Mouse (Mus musculus) intestine, embryonic 14.5 days (tissue): Measurements from ENCODE around the gene Padi6. TPM values are rescaled to one million over a fixed set of nuclear protein-coding genes. Genes with fewer than 3 reads are reported as not detected.

Source experiments
- ATAC-seq: fragments of 200-750 bp; cut with Nextera tagmentation; replicated peaks from 2 replicates; pipeline ENCODE4 v1.8.0; 2017; ENCODE audit warnings: low read depth, moderate number of reproducible peaks, moderate TSS enrichment, moderate library complexity; ENCODE audit not compliant: low FRiP score, low TSS enrichment
- DNase-seq: peaks from one replicate; pipeline ENCODE4 v3.0.0-alpha.2; 2018; ENCODE audit warnings: low spot score
- H3K27ac ChIP-seq: fragments of 300-500 bp; sonication (generic); 2 replicates; pipeline ENCODE4 v1.5.1; 2014; ENCODE audit warnings: low read depth, mild to moderate bottlenecking, control low read depth
- H3K27me3 ChIP-seq: fragments of 300-500 bp; sonication (generic); replicated peaks from 2 replicates; pipeline ENCODE4 v1.6.1; 2014; ENCODE audit warnings: low read length, control low read depth; ENCODE audit not compliant: control insufficient read depth, insufficient read depth
- H3K36me3 ChIP-seq: fragments of 300-500 bp; sonication (generic); 2 replicates; pipeline ENCODE4 v1.6.1; 2014; ENCODE audit warnings: low read length, control low read depth; ENCODE audit not compliant: control insufficient read depth, insufficient read depth
- H3K4me1 ChIP-seq: fragments of 300-500 bp; sonication (generic); replicated peaks from 2 replicates; pipeline ENCODE4 v1.6.1; 2014; ENCODE audit warnings: low read length, control low read depth, mixed read lengths; ENCODE audit not compliant: control insufficient read depth, insufficient read depth
- H3K4me2 ChIP-seq: fragments of 300-500 bp; sonication (generic); 2 replicates; pipeline ENCODE4 v1.6.1; 2014; ENCODE audit warnings: low read length
- H3K4me3 ChIP-seq: fragments of 300-500 bp; sonication (generic); 2 replicates; pipeline ENCODE4 v1.5.1; 2014; ENCODE audit warnings: low read depth, low read length, control low read depth, mixed read lengths
- H3K9ac ChIP-seq: fragments of 300-500 bp; sonication (generic); 2 replicates; pipeline ENCODE4 v1.6.1; 2014; ENCODE audit warnings: mild to moderate bottlenecking, low read length
- H3K9me3 ChIP-seq: fragments of 300-500 bp; sonication (generic); 2 replicates; pipeline ENCODE4 v1.6.1; 2016; ENCODE audit warnings: low read length, control low read depth; ENCODE audit not compliant: control insufficient read depth
- WGBS: fragments of 180-500 bp; shearing (Covaris S2); extraction: QIAGEN DNeasy Blood & Tissue Kit; methylation state at CpG from one replicate; pipeline ENCODE4 v1.1.7; 2014; 5-methylcytosine and 5-hydroxymethylcytosine counted together
- polyA plus RNA-seq: library from polyadenylated mRNA; unstranded; fragments of >200 nt; fragmentation: Nextera tagmentation; extraction: Ambion mirVana; gene quantifications from 2 replicates; pipeline ENCODE4 v1.2.1, GENCODE M21; 2014

Gene Padi6
- polyA plus RNA-seq, 1 experiment from 2014 or later: 0.07 TPM

DNA sequence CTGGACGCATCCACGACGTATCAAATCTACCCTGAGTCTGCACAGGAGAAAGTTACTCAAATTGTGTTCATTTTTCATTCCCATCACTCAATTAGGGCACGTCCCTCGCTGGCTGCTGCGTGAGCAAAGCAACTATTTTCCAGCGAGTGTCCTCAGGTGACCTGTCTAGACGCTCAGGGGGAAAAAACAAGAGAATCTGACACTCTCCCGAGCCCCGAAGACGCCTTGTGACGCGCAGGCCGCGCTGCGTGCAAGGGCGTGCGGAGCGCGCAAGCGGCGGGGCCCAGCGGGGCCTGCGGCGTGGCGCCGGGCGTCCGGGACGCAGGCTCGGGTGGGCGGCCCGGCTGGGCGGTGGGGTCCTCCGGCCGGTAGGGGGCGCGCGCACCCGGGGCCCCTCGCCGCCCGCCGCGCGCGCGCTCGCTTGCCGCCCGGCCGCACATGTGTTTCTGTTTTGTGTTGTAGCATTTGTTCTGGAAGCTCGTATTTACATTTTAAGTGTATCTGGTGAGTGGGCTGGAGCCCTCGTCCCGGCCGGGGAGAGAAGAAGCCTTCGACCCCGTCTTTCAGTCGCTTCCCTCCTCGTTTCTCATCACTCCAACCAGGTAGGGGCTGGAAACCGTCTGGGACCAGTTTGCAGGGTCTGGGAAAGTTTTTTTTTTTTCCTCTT lies 41.3 kb downstream of the Padi6 start:
- H3K9me3 ChIP-seq: no peaks in the 10 kb centered on the region
- H3K27ac ChIP-seq: peak overlapping the region; percentile 98
- peak overlapping the region; percentile 84 for H3K4me3 ChIP-seq
- WGBS: under 1% methylated on average over 61 of the region's 61 CpGs
- peaks cover 19% of the 10 kb centered on the region for H3K27me3 ChIP-seq
- ATAC-seq (peak; percentile 77), DNase-seq (peak; percentile 92)
- H3K4me1 ChIP-seq: peaks cover 35% of the 10 kb centered on the region
- H3K9ac ChIP-seq: peak overlapping the region; percentile 96
- peak overlapping the region; percentile 84 for H3K4me2 ChIP-seq
- H3K36me3 ChIP-seq: peaks cover 9% of the 10 kb centered on the region

DNA sequence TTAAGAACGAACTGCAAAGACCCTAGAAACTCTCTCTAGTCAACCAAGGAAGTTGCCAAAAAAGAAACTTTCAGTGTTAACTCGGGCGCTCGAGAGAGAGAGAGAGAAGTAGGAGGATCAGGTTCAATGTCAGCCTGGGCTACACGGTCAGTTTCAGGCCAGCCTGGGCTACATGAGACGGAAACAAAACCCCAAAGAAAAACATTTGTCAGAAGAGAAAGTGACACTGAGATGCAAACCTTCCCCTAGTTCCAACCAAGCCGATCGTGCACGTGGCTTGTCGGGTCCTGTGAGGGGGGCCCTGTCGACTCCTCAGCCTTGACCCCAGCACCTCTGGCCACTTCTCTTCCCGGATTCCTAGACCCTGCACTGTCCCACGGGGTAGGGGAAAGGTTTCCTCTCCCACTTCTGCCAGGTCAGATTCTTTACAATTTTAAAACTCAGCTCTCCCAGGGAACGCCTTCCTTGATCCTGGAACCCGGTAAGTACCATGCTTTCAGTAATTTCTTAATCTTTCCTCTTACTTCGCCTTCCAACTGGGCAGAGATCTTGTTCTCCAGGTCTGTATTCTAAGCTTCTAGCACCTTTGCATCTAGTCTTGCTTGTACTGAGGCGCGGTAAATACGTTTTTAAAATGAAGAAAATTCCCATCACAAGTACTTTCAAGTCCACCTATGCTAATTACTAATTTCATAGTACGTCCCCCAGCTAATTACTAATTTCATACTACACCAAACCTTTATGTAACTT lies 42.0 kb downstream of the Padi6 start, which contains the start of gene Rcc2:
Rcc2 (plus strand) TSS at position 273 of the 750 bp plus-strand sequence.
- Histone ChIP-seq H3K4me3 (peak within 1 kb of the TSS; percentile 84), H3K27ac (peak within 1 kb of the TSS; percentile 98), H3K4me2 (peak within 1 kb of the TSS; percentile 84), H3K9me3 (no peaks in the 10 kb centered on the region), H3K36me3 (peaks cover 2% of the 10 kb centered on the region), H3K27me3 (peaks cover 19% of the 10 kb centered on the region), H3K9ac (peak within 1 kb of the TSS; percentile 96), H3K4me1 (peaks cover 28% of the 10 kb centered on the region)
- DNase-seq (no peak), ATAC-seq (no peak)
- 13% methylated on average over 20 of the region's 20 CpGs for WGBS

DNA sequence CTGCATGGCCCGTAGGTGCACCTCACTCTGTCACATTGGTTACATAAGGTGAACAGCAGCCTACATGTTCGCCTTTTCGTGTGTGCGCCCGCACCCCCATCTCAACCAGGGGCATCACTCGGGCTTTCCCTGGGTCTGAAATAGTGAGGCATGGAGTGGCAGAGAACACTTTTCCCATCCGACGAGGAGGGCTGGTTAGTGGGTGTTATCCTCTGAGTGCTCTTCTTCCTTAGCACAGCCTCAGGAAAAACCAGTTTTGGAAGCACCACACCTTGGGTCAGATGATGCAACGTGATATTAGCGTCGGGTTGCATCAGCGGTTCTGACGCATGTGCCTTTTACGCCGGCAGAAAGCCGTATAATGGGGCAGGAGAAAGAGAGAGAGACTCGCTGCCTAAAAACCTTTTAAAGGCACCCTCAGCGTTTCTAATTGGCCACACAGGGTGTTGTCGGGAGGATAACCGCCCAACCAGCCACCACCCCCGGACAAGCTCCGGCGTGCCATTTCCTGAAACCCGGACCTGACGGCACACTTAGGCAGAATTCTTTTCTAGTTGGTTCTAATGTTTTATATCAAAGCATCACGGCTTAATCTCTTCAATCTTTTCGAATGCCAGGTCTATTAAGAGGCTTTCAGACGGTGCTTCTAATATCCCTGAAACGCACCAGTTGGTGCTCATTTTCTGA lies 42.9 kb downstream of the Padi6 start:
- Histone ChIP-seq H3K27ac (no peak overlapping the region), H3K9ac (0 out of 2 replicates have a peak overlapping the region, but pooled peaks have one; percentile 16), H3K36me3 (no peaks in the 10 kb centered on the region), H3K4me2 (peak overlapping the region; percentile 84), H3K4me3 (peak overlapping the region; percentile 84), H3K27me3 (peaks cover 19% of the 10 kb centered on the region), H3K4me1 (peaks cover 25% of the 10 kb centered on the region), H3K9me3 (no peaks in the 10 kb centered on the region)
- WGBS: 7% methylated on average over 29 of the region's 29 CpGs
- ATAC-seq (no peak), DNase-seq (no peak)

DNA sequence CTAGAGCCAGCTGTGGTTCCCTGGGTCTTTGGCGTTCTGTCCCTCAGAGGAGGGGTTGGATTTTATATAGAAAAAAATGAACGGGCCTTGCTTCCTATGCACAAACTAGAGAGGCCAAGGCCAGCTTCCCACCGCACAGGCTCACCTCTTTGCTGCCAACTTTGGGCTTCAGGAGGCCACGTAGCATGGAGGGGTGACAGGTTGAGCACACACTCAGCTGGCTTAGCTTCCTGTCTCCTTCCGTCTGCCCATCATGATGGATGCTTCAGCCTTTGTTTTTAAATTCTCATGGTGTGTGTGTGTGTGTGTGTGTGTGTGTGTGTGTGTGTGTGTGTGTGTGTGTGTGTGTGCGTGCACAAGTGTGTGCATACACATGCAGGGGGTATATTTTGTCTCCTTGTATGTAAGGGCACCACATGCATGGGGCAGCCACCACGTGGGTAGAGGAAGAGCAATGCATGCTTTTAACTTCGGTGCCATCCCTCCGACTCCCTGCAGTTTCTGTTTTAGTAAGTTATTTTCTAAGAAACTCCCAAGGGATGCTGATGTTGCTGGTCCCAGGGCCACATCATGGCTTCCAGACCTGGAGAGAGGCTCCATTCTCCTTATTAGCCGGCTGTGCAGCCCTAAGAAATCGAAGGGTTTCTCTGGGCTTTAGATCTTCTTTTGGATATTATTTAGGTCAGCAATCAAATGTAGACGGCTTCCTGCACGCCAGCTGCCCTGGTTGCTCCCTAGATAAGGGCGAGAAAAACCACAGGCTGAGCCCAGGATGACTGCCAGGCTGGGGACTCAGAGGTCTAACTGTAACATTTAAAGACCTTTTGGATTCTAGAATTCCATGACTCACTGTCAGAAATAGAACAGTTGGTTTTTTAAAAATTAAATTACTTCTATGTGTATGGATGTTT lies 46.5 kb downstream of the Padi6 start:
- 71% methylated on average over 14 of the region's 14 CpGs for WGBS
- Histone ChIP-seq H3K27me3 (peaks cover 19% of the 10 kb centered on the region), H3K36me3 (no peaks in the 10 kb centered on the region), H3K4me3 (no peak overlapping the region), H3K4me1 (peaks cover 11% of the 10 kb centered on the region), H3K9me3 (no peaks in the 10 kb centered on the region), H3K4me2 (no peak overlapping the region), H3K9ac (no peak overlapping the region), H3K27ac (no peak overlapping the region)
- ATAC-seq: no peak
- no peak for DNase-seq

DNA sequence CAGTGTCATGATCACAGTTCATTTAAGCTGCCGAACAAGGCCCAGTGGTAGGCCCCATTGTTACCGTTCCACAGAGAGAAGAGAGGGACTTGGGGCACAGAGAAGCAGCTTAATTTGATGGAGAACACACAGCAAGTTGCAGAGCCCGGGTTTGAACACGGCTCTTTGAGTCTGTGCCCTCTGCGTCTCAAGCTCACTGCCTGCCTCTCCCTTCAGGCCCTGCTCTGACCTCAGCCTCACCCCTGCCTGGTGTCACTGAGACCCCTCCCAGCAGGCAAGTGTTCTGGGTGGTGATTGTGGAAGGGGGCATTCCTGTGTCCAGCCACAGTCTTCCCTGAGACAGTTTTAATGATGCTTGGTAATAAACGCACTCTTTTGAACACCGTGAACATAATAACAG lies 47.3 kb downstream of the Padi6 start:
- peaks cover 15% of the 10 kb centered on the region for H3K27me3 ChIP-seq
- H3K9me3 ChIP-seq: no peaks in the 10 kb centered on the region
- H3K4me1 ChIP-seq: peaks cover 3% of the 10 kb centered on the region; the same call in 1 of the 2 replicates
- H3K27ac ChIP-seq: no peak overlapping the region
- H3K4me3 ChIP-seq: no peak overlapping the region
- DNase-seq (no peak), ATAC-seq (no peak)
- H3K36me3 ChIP-seq: no peaks in the 10 kb centered on the region
- no peak overlapping the region for H3K4me2 ChIP-seq
- 72% methylated on average over 7 of the region's 7 CpGs for WGBS
- no peak overlapping the region for H3K9ac ChIP-seq

DNA sequence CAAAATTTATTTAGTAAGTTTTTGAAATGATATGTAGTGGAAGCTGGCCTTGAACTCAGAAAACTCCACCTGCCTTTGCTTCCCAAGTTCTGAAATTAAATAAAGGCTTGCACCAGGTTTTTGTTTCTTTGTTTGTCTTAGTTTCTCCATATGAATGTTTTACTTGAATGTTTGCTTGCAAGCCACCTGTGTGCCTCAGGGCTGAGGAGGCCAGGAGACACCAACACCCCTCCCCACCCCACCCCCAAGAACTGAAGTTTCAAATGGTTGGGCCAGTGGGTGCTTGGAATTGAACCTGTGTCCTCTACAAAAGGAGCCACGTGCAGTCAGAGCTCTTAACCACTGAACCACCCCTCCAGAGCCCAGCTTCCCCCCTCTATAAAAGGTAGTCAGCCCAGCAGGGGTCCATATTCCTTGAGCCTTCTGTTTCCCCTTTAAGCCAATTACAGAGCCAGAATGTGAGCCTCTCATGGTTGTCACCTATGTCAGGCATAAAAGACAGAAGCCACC lies 47.8 kb downstream of the Padi6 start:
- Histone ChIP-seq H3K9me3 (no peaks in the 10 kb centered on the region), H3K4me3 (no peak overlapping the region), H3K9ac (no peak overlapping the region), H3K27me3 (peaks cover 13% of the 10 kb centered on the region), H3K4me1 (no peaks in the 10 kb centered on the region), H3K4me2 (no peak overlapping the region), H3K36me3 (no peaks in the 10 kb centered on the region), H3K27ac (no peak overlapping the region)
- DNase-seq (no peak), ATAC-seq (no peak)
- 55% methylated on average over 1 of the region's 1 CpGs for whole genome bisulfite sequencing

DNA sequence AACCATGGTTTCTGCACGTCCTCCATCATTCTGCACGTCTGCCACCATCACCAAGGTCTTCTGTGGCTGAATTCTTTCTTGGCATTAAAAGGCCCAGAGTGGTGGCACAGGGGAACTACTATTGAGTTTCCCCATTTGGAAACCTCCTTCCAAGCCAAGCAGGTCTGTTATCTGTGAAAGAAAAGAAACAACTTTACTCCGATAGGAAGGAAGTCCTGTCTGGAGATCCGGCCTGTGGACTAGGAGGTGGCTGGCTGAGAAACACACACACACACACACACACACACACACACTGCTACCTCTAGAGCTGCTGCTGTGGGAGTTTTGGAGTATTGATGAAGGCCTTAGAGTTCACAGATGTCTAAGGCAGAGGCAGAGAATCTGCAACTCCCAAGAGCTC lies 48.9 kb downstream of the Padi6 start:
- no peaks in the 10 kb centered on the region for H3K4me1 ChIP-seq
- H3K4me2 ChIP-seq: no peak overlapping the region
- no peak overlapping the region for H3K4me3 ChIP-seq
- DNase-seq: no peak
- H3K9ac ChIP-seq: no peak overlapping the region
- no peaks in the 10 kb centered on the region for H3K9me3 ChIP-seq
- no peaks in the 10 kb centered on the region for H3K36me3 ChIP-seq
- WGBS: 67% methylated on average over 4 of the region's 4 CpGs
- ATAC-seq: no peak
- H3K27me3 ChIP-seq: peaks cover 3% of the 10 kb centered on the region
- no peak overlapping the region for H3K27ac ChIP-seq

DNA sequence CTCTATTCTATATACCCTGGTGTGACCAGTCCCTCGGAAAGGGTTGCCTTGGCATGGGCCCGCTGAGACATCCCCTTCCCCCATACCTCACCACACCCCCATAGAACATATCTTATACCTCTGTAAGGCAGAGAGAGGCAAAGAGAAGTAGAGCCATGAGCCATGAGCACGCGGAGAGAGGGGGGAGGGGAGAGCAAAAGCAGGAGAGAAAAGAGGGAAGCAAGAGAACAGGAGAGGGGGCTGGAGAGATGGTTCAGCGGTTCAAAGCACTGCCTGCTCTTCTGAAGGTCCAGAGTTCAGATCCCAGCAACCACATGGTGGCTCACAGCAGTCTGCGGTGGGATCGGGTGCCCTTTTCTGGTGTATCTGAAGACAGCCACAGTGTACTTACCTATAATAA lies 51.0 kb downstream of the Padi6 start:
- WGBS: 70% methylated on average over 7 of the region's 7 CpGs
- ATAC-seq (no peak), DNase-seq (no peak)
- Histone ChIP-seq H3K4me1 (no peaks in the 10 kb centered on the region), H3K9ac (no peak overlapping the region), H3K9me3 (no peaks in the 10 kb centered on the region), H3K4me2 (no peak overlapping the region), H3K4me3 (no peak overlapping the region), H3K36me3 (no peaks in the 10 kb centered on the region), H3K27me3 (no peaks in the 10 kb centered on the region), H3K27ac (no peak overlapping the region)
